Mouse (Mus musculus): ENCODE measurements at regions not wholly inside any gene's neighbourhood (a gene's known extent, or its start where the extent isn't known, plus 50 kb on each side); places are given as distances from the start of the nearest gene placed in this dataset.

GRCm38 (mm10) chr14:106190721-106191120, 84.7 kb downstream of the Trim52 start:
- DNase-seq = no peak

- DNase-seq = no peak
These were observed 87.6 kb downstream of the Trim52 start for GRCm38 (mm10) chr14:106193583-106193982.

GRCm38 (mm10) chr14:106194104-106194503, 88.1 kb downstream of the Trim52 start:
- DNase-seq = no peak

GRCm38 (mm10) chr14:106197826-106198225, 91.8 kb downstream of the Trim52 start:
- no peak for DNase-seq

GRCm38 (mm10) chr14:106199109-106199508, 93.1 kb downstream of the Trim52 start:
- DNase-seq = no peak

- no peak for DNase-seq
These were observed 93.7 kb downstream of the Trim52 start for GRCm38 (mm10) chr14:106199536-106200319.

GRCm38 (mm10) chr14:106211062-106211461, 105.1 kb downstream of the Trim52 start:
- DNase-seq = no peak

- no peak for DNase-seq
These were observed 111.7 kb downstream of the Trim52 start for GRCm38 (mm10) chr14:106217681-106218080.

- no peak for DNase-seq
These were observed 113.3 kb downstream of the Trim52 start for GRCm38 (mm10) chr14:106219293-106219797.

GRCm38 (mm10) chr14:106225401-106225800, 119.4 kb downstream of the Trim52 start:
- no peak for DNase-seq

GRCm38 (mm10) chr14:106241721-106242405, 135.9 kb downstream of the Trim52 start:
- DNase-seq = no peak

GRCm38 (mm10) chr14:106259396-106260108, 153.6 kb downstream of the Trim52 start:
- no peak for DNase-seq

- no peak for DNase-seq
These were observed 159.3 kb downstream of the Trim52 start for GRCm38 (mm10) chr14:106265290-106265689.

GRCm38 (mm10) chr14:106267679-106268561, 161.9 kb downstream of the Trim52 start:
- DNase-seq = no peak

- no peak for DNase-seq
These were observed 163.7 kb downstream of the Trim52 start for GRCm38 (mm10) chr14:106269680-106270079.

- DNase-seq = no peak
These were observed 207.6 kb downstream of the Trim52 start for GRCm38 (mm10) chr14:106313558-106313957.

- no peak for DNase-seq
These were observed 208.1 kb downstream of the Trim52 start for GRCm38 (mm10) chr14:106314079-106314551.

- DNase-seq = no peak
These were observed 212.8 kb downstream of the Trim52 start for GRCm38 (mm10) chr14:106318767-106319166.

GRCm38 (mm10) chr14:106327653-106328283, 221.8 kb downstream of the Trim52 start:
- DNase-seq = no peak

GRCm38 (mm10) chr14:106364767-106365623, 259.0 kb downstream of the Trim52 start:
- no peak for DNase-seq
